Mouse (Mus musculus) heart, postnatal 10 days (tissue): ENCODE results near the gene Adcy4. TPM values are rescaled to one million over a fixed set of nuclear protein-coding genes. Genes with fewer than 3 reads are reported as not detected.

Experiments used
- DNase-seq, 2 experiments: peaks; one replicate each; pipeline ENCODE4 v3.0.0; 2021
- intact Hi-C: fragments of 180-260 bp; cut with DNase I; formaldehyde crosslinking; loops from one replicate; pipeline ENCODE4 v1.15.1; 2025
- total RNA-seq, 2 experiments: library from RNA; stranded (reverse); gene quantifications; 2 replicates each; pipeline ENCODE4 v1.2.3; 2021

Gene Adcy4
- total RNA-seq, 2 experiments from 2014 or later: 21.1 to 21.9 TPM

GRCm38 (mm10) chr14:55724411-55724871 lies 59.5 kb downstream of the Adcy4 start:
- peak; percentile 50 to 51 for DNase-seq
- intact Hi-C loops: no loop called here

DNA sequence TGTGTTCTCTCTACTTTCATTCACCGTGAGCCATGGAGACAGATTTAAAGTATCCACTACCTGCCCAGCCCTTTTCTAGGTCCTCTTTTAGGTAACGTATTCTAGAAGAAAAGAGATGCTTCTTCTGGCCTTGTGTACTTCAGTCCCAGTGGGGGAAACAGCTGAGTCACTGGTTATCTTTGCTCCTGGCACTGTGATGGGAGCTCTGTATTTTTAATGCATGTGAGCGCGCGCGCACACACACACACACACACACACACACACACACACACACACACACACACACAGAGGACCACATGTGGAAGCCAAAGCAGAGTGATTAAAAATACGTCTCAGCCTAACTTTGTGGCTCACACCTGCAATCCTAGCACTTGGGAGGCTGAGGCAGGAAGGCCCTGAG lies 60.5 kb downstream of the Adcy4 start:
- intact Hi-C loops: loop anchor here (2.0 kb wide), 1 partner anchor 19 kb away; no protein-coding TSS in a partner anchor
- DNase-seq: no peak

- no peak for DNase-seq
- intact Hi-C loops: loop anchor here (2.0 kb wide), 1 partner anchor 20 kb away; no protein-coding TSS in a partner anchor
These were observed 61.4 kb downstream of the Adcy4 start for GRCm38 (mm10) chr14:55722438-55722945.

- peak; percentile 92 to 95 for DNase-seq
- intact Hi-C loops: loop anchor here (2.0 kb wide), 2 partner anchors 21 to 39 kb away; no protein-coding TSS in a partner anchor
These were observed 62.0 kb downstream of the Adcy4 start, which contains the start of gene Rabggta for GRCm38 (mm10) chr14:55721700-55722437. TSS of gene Rabggta (minus strand) at chr14:55722263.

GRCm38 (mm10) chr14:55721076-55721475 lies 62.8 kb downstream of the Adcy4 start:
- DNase-seq: no peak
- intact Hi-C loops: loop anchor here (2.0 kb wide), 1 partner anchor 38 kb away; no protein-coding TSS in a partner anchor

DNA sequence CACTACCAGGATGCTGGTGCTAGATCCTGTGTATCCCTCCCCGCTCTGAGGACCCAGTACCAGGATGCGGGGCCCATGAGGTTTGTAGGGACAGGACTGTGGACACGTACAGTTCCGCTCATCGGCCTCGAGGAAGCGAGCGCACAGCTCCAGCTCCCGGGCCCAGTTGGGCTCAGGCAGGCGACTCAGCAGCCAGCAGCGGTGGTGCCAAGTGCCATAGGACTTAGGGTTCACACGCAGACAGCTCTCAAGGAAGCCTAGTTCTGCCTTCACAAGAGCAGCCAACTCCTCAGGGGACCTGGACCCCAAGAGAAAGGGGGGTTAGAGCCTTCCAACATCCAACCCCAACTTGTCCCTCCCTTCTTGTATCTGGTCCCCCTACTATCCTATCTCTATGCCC lies 63.2 kb downstream of the Adcy4 start:
- DNase-seq: no peak
- intact Hi-C loops: loop anchor here (2.0 kb wide), 1 partner anchor 38 kb away; no protein-coding TSS in a partner anchor

DNA sequence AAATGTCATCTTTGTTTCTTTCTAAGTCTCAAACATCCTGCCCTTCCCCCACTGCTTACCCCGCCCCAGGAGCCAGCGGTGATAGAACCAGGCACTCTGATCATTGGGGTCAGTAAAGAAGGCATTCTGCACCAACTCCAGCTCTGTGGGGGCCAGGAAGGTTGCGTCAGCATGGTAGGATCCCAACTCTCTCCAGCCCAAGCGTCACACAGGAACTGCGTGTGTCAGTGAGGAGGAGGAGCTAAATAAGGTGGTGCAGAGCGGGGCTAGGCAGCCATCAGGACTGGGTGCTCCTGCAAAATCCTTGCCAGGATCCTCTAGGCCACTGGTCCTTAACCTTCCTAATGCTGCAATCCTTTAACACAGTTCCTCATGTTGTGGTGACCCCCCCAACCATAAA lies 64.2 kb downstream of the Adcy4 start:
- intact Hi-C loops: loop anchor here (2.0 kb wide), 1 partner anchor 37 kb away; no protein-coding TSS in a partner anchor
- no peak for DNase-seq

Other genes starting within 250 kb of the Adcy4 start
- 10 to 100 TPM; 23.3 to 24.1 TPM for gene Pck2, start 243.8 kb downstream of the Adcy4 start, total RNA-seq
- 10 to 100 TPM; 86.3 to 87.5 TPM for gene Dcaf11, start 224.1 kb downstream of the Adcy4 start, total RNA-seq
- under 1 TPM; 0.64 to 0.65 TPM for gene A730061H03Rik, start 223.7 kb downstream of the Adcy4 start, total RNA-seq
- 100 to 1,000 TPM; 192 to 201 TPM for gene Fitm1, start 208.5 kb downstream of the Adcy4 start, total RNA-seq
- gene Psme1, start 206.0 kb downstream of the Adcy4 start, total RNA-seq: 100 to 1,000 TPM; 247 to 272 TPM
- gene Emc9, start 198.8 kb downstream of the Adcy4 start, total RNA-seq: 10 to 100 TPM; 42.6 to 43.4 TPM
- 100 to 1,000 TPM; 139 to 140 TPM for gene Psme2, start 193.0 kb downstream of the Adcy4 start, total RNA-seq
- gene Rnf31, start 192.4 kb downstream of the Adcy4 start, total RNA-seq: 10 to 100 TPM; 21.7 to 28.3 TPM
- 10 to 100 TPM in 1 of 2 experiments, 1 to 10 TPM in 1; 9.2 to 11.3 TPM for gene Irf9, start 180.5 kb downstream of the Adcy4 start, total RNA-seq
- gene Rec8, start 166.1 kb downstream of the Adcy4 start, total RNA-seq: under 1 TPM; 0.53 to 0.67 TPM
- 10 to 100 TPM; 54.7 to 55.0 TPM for gene Ipo4, start 148.1 kb downstream of the Adcy4 start, total RNA-seq
- gene Gm49378, start 146.2 kb downstream of the Adcy4 start, total RNA-seq: 1 to 10 TPM; 1.1 to 2.1 TPM
- 10 to 100 TPM; 56.3 to 61.2 TPM for gene Tm9sf1, start 140.3 kb downstream of the Adcy4 start, total RNA-seq
- gene Tssk4, start 133.9 kb downstream of the Adcy4 start, total RNA-seq: under 1 TPM; 0.64 to 0.81 TPM
- gene Mdp1, start 123.6 kb downstream of the Adcy4 start, total RNA-seq: 10 to 100 TPM; 55.6 to 72.2 TPM
- 10 to 100 TPM; 16.4 to 18.5 TPM for gene Gmpr2, start 112.2 kb downstream of the Adcy4 start, total RNA-seq
- 100 to 1,000 TPM; 291 to 295 TPM for gene Nedd8, start 112.0 kb downstream of the Adcy4 start, total RNA-seq
- gene Tinf2, start 102.3 kb downstream of the Adcy4 start, total RNA-seq: 10 to 100 TPM; 14.2 to 16.5 TPM
- under 1 TPM; 0.24 to 0.25 TPM for gene Tgm1, start 70.2 kb downstream of the Adcy4 start, total RNA-seq
- gene Rabggta, start 61.8 kb downstream of the Adcy4 start, total RNA-seq: 10 to 100 TPM; 13.7 to 14.4 TPM
- 10 to 100 TPM; 54.5 to 56.6 TPM for gene Dhrs1, start 38.4 kb downstream of the Adcy4 start, total RNA-seq
- gene Nop9, start 38.4 kb downstream of the Adcy4 start, total RNA-seq: 10 to 100 TPM; 14.5 to 18.7 TPM
- gene Cideb, start 25.6 kb downstream of the Adcy4 start, total RNA-seq: 1 to 10 TPM; 1.1 to 1.2 TPM
- gene Ltb4r2, start 22.7 kb downstream of the Adcy4 start, total RNA-seq: under 1 TPM in 1 of 2 experiments, not detected in 1; 0.10 TPM
- under 1 TPM; 0.67 to 0.74 TPM for gene Ltb4r1, start 18.1 kb downstream of the Adcy4 start, total RNA-seq
- gene Ripk3, start 4.8 kb upstream of the Adcy4 start, total RNA-seq: 1 to 10 TPM; 6.6 to 9.7 TPM
- 10 to 100 TPM; 11.1 to 12.1 TPM for gene Nfatc4, start 39.0 kb upstream of the Adcy4 start, total RNA-seq
- 10 to 100 TPM; 24.1 to 27.6 TPM for gene Nynrin, start 69.9 kb upstream of the Adcy4 start, total RNA-seq
- under 1 TPM; 0.22 to 0.38 TPM for gene Cbln3, start 100.3 kb upstream of the Adcy4 start, total RNA-seq
- 10 to 100 TPM; 12.5 to 13.1 TPM for gene Khnyn, start 100.9 kb upstream of the Adcy4 start, total RNA-seq
- gene Sdr39u1, start 116.2 kb upstream of the Adcy4 start, total RNA-seq: 10 to 100 TPM; 73.2 to 79.9 TPM
- 1 to 10 TPM; 5.2 to 6.8 TPM for gene Cma1, start 160.6 kb upstream of the Adcy4 start, total RNA-seq
- under 1 TPM in 1 of 2 experiments, not detected in 1; 0.53 TPM for gene Cma2, start 166.9 kb upstream of the Adcy4 start, total RNA-seq
- not detected for gene Mcpt1, start 233.9 kb upstream of the Adcy4 start, total RNA-seq
- gene Mcpt9, start 246.4 kb upstream of the Adcy4 start, total RNA-seq: not detected